Mouse (Mus musculus) limb, embryonic 13.5 days (tissue): Measurements from ENCODE around the gene Mfn2. TPM values are rescaled to one million over a fixed set of nuclear protein-coding genes. Genes with fewer than 3 reads are reported as not detected.

ENCODE experiments used
- ATAC-seq: fragments of 200-750 bp; cut with Nextera tagmentation; 2 replicates; pipeline ENCODE4 v1.8.0; 2017; ENCODE audit warnings: low read depth, moderate number of reproducible peaks, moderate TSS enrichment; ENCODE audit not compliant: low FRiP score
- H3K27ac ChIP-seq: fragments of 300-500 bp; sonication (generic); 2 replicates; pipeline ENCODE4 v1.5.1; 2015; ENCODE audit warnings: inconsistent platforms, mild to moderate bottlenecking, moderate library complexity
- H3K27me3 ChIP-seq: fragments of 300-500 bp; sonication (generic); 2 replicates; pipeline ENCODE4 v1.6.1; 2015; ENCODE audit warnings: mild to moderate bottlenecking, inconsistent platforms
- H3K36me3 ChIP-seq: fragments of 300-500 bp; sonication (generic); 2 replicates; pipeline ENCODE4 v1.6.1; 2015; ENCODE audit warnings: inconsistent platforms, mild to moderate bottlenecking, moderate library complexity
- H3K4me1 ChIP-seq: fragments of 300-500 bp; sonication (generic); 2 replicates; pipeline ENCODE4 v1.6.1; 2015; ENCODE audit warnings: inconsistent platforms
- H3K4me2 ChIP-seq: fragments of 300-500 bp; sonication (generic); replicated peaks from 2 replicates; pipeline ENCODE4 v1.6.1; 2015; ENCODE audit warnings: inconsistent platforms, mild to moderate bottlenecking, moderate library complexity
- H3K4me3 ChIP-seq: fragments of 300-500 bp; sonication (generic); 2 replicates; pipeline ENCODE4 v1.5.1; 2015; ENCODE audit warnings: moderate library complexity, mild to moderate bottlenecking, inconsistent platforms
- H3K9ac ChIP-seq: fragments of 300-500 bp; sonication (generic); 2 replicates; pipeline ENCODE4 v1.6.1; 2015; ENCODE audit warnings: mild to moderate bottlenecking, inconsistent platforms
- H3K9me3 ChIP-seq: fragments of 300-500 bp; sonication (generic); 2 replicates; pipeline ENCODE4 v1.6.1; 2016; ENCODE audit warnings: inconsistent platforms
- WGBS: fragments of 180-500 bp; shearing (Covaris S2); methylation state at CpG from one replicate; pipeline ENCODE4 v1.1.7; 2015; 5-methylcytosine and 5-hydroxymethylcytosine counted together
- polyA plus RNA-seq: library from polyadenylated mRNA; unstranded; fragments of >200 nt; fragmentation: Nextera tagmentation; extraction: Ambion mirVana; gene quantifications from 2 replicates; pipeline ENCODE4 v1.2.1, GENCODE M21; 2015

Gene Mfn2
- polyA plus RNA-seq, 1 experiment from 2014 or later, result 37.8 TPM

GRCm38 (mm10) chr4:147936331-147936954 is 31.9 kb upstream of the Mfn2 start, which contains the start of gene Plod1:
Gene Plod1, minus strand, starts transcription at chr4:147936767.
- WGBS, result under 1% methylated on average over 51 of the region's 51 CpGs
- Histone ChIP-seq H3K9ac (peak within 1 kb of the TSS; percentile 92), H3K9me3 (no peaks in the 10 kb centered on the region), H3K4me3 (peak within 1 kb of the TSS; percentile 80), H3K27ac (peak within 1 kb of the TSS; percentile 87), H3K36me3 (peaks cover 4% of the 10 kb centered on the region), H3K4me1 (peaks cover 67% of the 10 kb centered on the region), H3K4me2 (peak within 1 kb of the TSS; percentile 78), H3K27me3 (no peaks in the 10 kb centered on the region)
- ATAC-seq, result peak; percentile 74

GRCm38 (mm10) chr4:147935904-147936303 is 31.4 kb upstream of the Mfn2 start:
- peak overlapping the region; percentile 80 for H3K4me3 ChIP-seq
- 17% methylated on average over 9 of the region's 9 CpGs for WGBS
- no peak for ATAC-seq
- peak overlapping the region; percentile 78 for H3K4me2 ChIP-seq
- H3K27ac ChIP-seq, result peak overlapping the region; percentile 87; the same call in 1 of the 2 replicates
- H3K9me3 ChIP-seq, result no peaks in the 10 kb centered on the region
- peaks cover 9% of the 10 kb centered on the region for H3K36me3 ChIP-seq
- H3K4me1 ChIP-seq, result peaks cover 65% of the 10 kb centered on the region
- no peaks in the 10 kb centered on the region for H3K27me3 ChIP-seq
- peak overlapping the region; percentile 92 for H3K9ac ChIP-seq

DNA sequence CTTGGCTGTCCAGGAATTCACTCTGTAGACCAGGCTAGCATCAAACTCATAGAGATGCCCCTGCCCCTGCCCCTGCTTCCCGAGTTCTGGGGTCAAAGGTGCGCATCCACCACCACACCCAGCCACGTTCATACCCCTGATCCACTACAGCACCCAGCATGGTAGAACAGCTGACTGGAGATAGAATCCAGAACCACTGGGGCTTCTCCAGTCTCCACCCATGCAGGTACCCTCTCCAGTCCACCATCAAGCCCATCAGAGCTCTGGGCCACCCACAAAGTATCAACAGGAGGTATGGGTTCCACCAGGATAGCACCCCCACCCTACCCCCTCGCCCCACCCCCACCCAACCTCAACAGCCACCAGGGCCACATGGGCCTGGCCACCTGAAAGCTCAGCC is 30.1 kb upstream of the Mfn2 start:
- H3K27me3 ChIP-seq, result no peaks in the 10 kb centered on the region
- peak overlapping the region; percentile 78 for H3K4me2 ChIP-seq
- no peaks in the 10 kb centered on the region for H3K9me3 ChIP-seq
- peak overlapping the region; percentile 39; the same call in 1 of the 2 replicates for H3K9ac ChIP-seq
- 85% methylated on average over 4 of the region's 4 CpGs for WGBS
- H3K27ac ChIP-seq, result no peak overlapping the region
- H3K4me1 ChIP-seq, result peaks cover 57% of the 10 kb centered on the region
- no peak for ATAC-seq
- H3K4me3 ChIP-seq, result 0 out of 2 replicates have a peak overlapping the region, but pooled peaks have one; percentile 3
- peaks cover 22% of the 10 kb centered on the region for H3K36me3 ChIP-seq

GRCm38 (mm10) chr4:147934134-147934533 is 29.6 kb upstream of the Mfn2 start:
- ATAC-seq, result no peak
- Histone ChIP-seq H3K9me3 (no peaks in the 10 kb centered on the region), H3K4me2 (peak overlapping the region; percentile 78), H3K27me3 (no peaks in the 10 kb centered on the region), H3K36me3 (peaks cover 27% of the 10 kb centered on the region), H3K4me1 (peaks cover 53% of the 10 kb centered on the region), H3K27ac (no peak overlapping the region), H3K9ac (peak overlapping the region; percentile 39), H3K4me3 (0 out of 2 replicates have a peak overlapping the region, but pooled peaks have one; percentile 5)
- 40% methylated on average over 3 of the region's 3 CpGs for WGBS

DNA sequence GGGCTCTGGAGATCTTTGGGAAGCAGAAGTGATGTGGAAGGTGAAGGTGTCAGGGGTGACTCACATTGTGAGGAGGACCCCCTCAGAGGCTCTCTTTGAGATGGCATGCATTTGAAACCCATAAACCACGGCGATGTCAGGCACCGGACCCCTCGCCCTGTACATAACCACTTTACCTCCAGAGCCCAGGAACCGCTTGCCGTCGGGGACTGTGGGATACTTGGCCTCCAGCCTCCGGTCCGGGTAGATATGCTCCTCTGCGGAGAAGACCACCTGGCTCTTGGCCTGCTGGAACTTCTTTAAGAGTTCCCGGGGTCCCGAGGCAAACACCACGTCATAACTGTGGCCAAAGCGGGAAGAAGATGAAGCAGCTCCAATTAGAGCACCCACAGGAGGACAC is 26.4 kb upstream of the Mfn2 start:
- no peaks in the 10 kb centered on the region for H3K27me3 ChIP-seq
- no peak overlapping the region for H3K27ac ChIP-seq
- H3K9ac ChIP-seq, result no peak overlapping the region
- H3K4me1 ChIP-seq, result peaks cover 34% of the 10 kb centered on the region
- no peak for ATAC-seq
- no peak overlapping the region for H3K4me3 ChIP-seq
- 95% methylated on average over 14 of the region's 14 CpGs for WGBS
- no peak overlapping the region for H3K4me2 ChIP-seq
- no peaks in the 10 kb centered on the region for H3K9me3 ChIP-seq
- H3K36me3 ChIP-seq, result peaks cover 55% of the 10 kb centered on the region

DNA sequence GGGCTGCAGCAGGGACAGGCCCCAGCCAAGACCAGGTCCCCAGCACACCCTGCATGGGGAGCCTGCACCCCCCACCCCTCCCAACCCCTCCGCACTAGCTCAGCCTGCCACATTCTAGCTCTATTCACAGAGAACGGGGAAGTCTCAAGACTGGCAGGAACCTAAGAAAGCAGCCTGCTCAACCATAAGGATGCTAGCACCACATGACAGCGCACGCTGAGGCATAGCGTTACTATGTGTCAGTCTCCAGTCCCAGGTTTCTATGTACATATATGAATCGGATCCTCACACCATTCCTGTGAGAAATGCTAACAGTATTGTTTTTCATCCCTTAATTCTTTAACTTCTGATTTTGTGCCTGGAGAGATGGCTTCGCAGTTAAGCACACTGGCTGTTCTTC is 24.0 kb upstream of the Mfn2 start:
- Histone ChIP-seq H3K9me3 (no peaks in the 10 kb centered on the region), H3K27ac (no peak overlapping the region), H3K9ac (no peak overlapping the region), H3K4me1 (peaks cover 10% of the 10 kb centered on the region), H3K27me3 (no peaks in the 10 kb centered on the region), H3K4me3 (no peak overlapping the region), H3K4me2 (no peak overlapping the region), H3K36me3 (peaks cover 78% of the 10 kb centered on the region)
- no peak for ATAC-seq
- 71% methylated on average over 7 of the region's 7 CpGs for WGBS

GRCm38 (mm10) chr4:147928136-147928535 is 23.6 kb upstream of the Mfn2 start:
- ATAC-seq, result no peak
- WGBS, result 20% methylated on average over 9 of the region's 9 CpGs
- H3K36me3 ChIP-seq, result peaks cover 82% of the 10 kb centered on the region

GRCm38 (mm10) chr4:147927705-147928104 is 23.2 kb upstream of the Mfn2 start:
- Histone ChIP-seq H3K36me3 (peaks cover 86% of the 10 kb centered on the region), H3K9ac (no peak overlapping the region)
- ATAC-seq, result no peak

More at GRCm38 (mm10) chr4:147928136-147928535, 23.6 kb upstream of the Mfn2 start:
- H3K4me1 ChIP-seq, result peaks cover 6% of the 10 kb centered on the region
- H3K27me3 ChIP-seq, result no peaks in the 10 kb centered on the region
- H3K9me3 ChIP-seq, result no peaks in the 10 kb centered on the region
- H3K9ac ChIP-seq, result no peak overlapping the region
- no peak overlapping the region for H3K27ac ChIP-seq
- no peak overlapping the region for H3K4me2 ChIP-seq
- H3K4me3 ChIP-seq, result no peak overlapping the region

GRCm38 (mm10) chr4:147922341-147922740 is 17.8 kb upstream of the Mfn2 start:
- H3K9me3 ChIP-seq, result no peaks in the 10 kb centered on the region
- no peaks in the 10 kb centered on the region for H3K27me3 ChIP-seq
- H3K4me1 ChIP-seq, result no peaks in the 10 kb centered on the region
- H3K4me3 ChIP-seq, result no peak overlapping the region
- H3K9ac ChIP-seq, result no peak overlapping the region
- H3K36me3 ChIP-seq, result peaks cover 95% of the 10 kb centered on the region
- no peak overlapping the region for H3K4me2 ChIP-seq
- ATAC-seq, result no peak
- 77% methylated on average over 11 of the region's 11 CpGs for WGBS
- no peak overlapping the region for H3K27ac ChIP-seq

More at GRCm38 (mm10) chr4:147927705-147928104, 23.2 kb upstream of the Mfn2 start:
- Histone ChIP-seq H3K4me2 (no peak overlapping the region), H3K4me1 (0 out of 2 replicates have a peak, but pooled peaks cover 3% of the 10 kb centered on the region), H3K4me3 (no peak overlapping the region), H3K9me3 (no peaks in the 10 kb centered on the region), H3K27ac (no peak overlapping the region), H3K27me3 (no peaks in the 10 kb centered on the region)
- 39% methylated on average over 8 of the region's 8 CpGs for WGBS

DNA sequence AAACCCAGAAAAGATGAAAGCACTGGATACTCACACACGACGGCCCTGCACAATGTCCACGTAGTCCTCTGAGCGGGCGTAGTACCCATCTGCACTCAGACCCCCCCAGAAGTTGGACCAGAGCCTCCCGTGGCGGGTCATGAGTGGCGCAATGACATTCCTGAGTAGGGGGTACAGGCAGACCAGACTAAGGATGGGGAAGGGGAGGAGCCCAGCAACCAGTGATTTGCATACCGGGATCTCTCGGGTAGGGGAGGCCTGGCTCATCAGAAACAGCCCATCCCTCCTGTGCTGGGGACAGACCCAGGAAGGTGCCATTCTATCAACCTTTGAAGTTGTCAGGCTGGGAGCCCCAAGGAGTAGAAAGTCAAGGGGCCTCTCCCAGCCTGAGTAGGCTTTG is 16.5 kb upstream of the Mfn2 start:
- Histone ChIP-seq H3K4me3 (no peak overlapping the region), H3K4me2 (no peak overlapping the region), H3K9ac (no peak overlapping the region), H3K36me3 (peaks cover 95% of the 10 kb centered on the region), H3K9me3 (no peaks in the 10 kb centered on the region), H3K4me1 (no peaks in the 10 kb centered on the region), H3K27me3 (no peaks in the 10 kb centered on the region), H3K27ac (no peak overlapping the region)
- no peak for ATAC-seq
- WGBS, result 30% methylated on average over 10 of the region's 10 CpGs

- Histone ChIP-seq H3K9ac (no peak overlapping the region), H3K27me3 (no peaks in the 10 kb centered on the region), H3K27ac (no peak overlapping the region), H3K4me1 (no peaks in the 10 kb centered on the region), H3K4me3 (no peak overlapping the region), H3K36me3 (peaks cover 94% of the 10 kb centered on the region), H3K9me3 (no peaks in the 10 kb centered on the region), H3K4me2 (no peak overlapping the region)
- ATAC-seq, result 0 out of 2 replicates have a peak, but pooled peaks have one; percentile 34
- WGBS, result 63% methylated on average over 7 of the region's 7 CpGs
These were observed 14.1 kb upstream of the Mfn2 start for GRCm38 (mm10) chr4:147918459-147919121.

GRCm38 (mm10) chr4:147909486-147909885 is 5.0 kb upstream of the Mfn2 start:
- no peak overlapping the region for H3K4me3 ChIP-seq
- no peak overlapping the region for H3K4me2 ChIP-seq
- H3K36me3 ChIP-seq, result peaks cover 55% of the 10 kb centered on the region
- no peaks in the 10 kb centered on the region for H3K27me3 ChIP-seq
- no peak overlapping the region for H3K27ac ChIP-seq
- peaks cover 4% of the 10 kb centered on the region; the same call in 1 of the 2 replicates for H3K4me1 ChIP-seq
- WGBS, result 89% methylated on average over 5 of the region's 5 CpGs
- ATAC-seq, result no peak
- H3K9ac ChIP-seq, result no peak overlapping the region
- H3K9me3 ChIP-seq, result no peaks in the 10 kb centered on the region
